Mouse (Mus musculus): Measurements from ENCODE around the gene Sema3a. TPM values are rescaled to one million over a fixed set of nuclear protein-coding genes. Genes with fewer than 3 reads are reported as not detected.
A peak's percentile ranks its signal among the peaks of the same experiment; 100 is the strongest.

Sema3a gene
- polyA plus RNA-seq, 1 experiment from 2014 or later = 33.6 TPM

DNA sequence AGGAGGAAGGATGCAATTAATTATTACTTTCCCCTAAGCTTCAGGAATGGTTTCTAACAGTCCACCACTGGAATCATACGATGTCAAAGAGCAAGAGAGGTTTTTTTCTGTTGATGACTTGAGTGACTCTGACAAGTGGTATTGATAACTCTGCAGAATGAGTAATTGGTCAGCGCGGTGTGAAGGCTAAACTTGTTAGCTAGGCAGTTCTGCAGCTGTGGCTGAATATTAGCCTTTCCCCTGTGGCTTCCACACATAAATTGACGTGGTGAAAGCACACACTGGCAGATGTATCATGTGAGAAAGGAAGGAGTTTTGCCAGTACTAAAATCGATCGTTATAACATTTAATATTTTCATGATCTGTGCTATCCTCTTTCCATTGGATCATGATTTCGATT lies 497.4 kb downstream of the Sema3a start:
- Histone ChIP-seq H3K27me3 (ENCODE audit: insufficient read depth, poor library complexity, severe bottlenecking) (no peaks in the 10 kb centered on the region), H3K27ac (no peak overlapping the region), H3K4me3 (no peak overlapping the region), H3K9me3 (no peaks in the 10 kb centered on the region), H3K36me3 (no peaks in the 10 kb centered on the region), H3K4me1 (no peaks in the 10 kb centered on the region)
- 62% methylated on average over 7 of the region's 7 CpGs for WGBS
- DNase-seq (ENCODE audit: low spot score) = no peak

DNA sequence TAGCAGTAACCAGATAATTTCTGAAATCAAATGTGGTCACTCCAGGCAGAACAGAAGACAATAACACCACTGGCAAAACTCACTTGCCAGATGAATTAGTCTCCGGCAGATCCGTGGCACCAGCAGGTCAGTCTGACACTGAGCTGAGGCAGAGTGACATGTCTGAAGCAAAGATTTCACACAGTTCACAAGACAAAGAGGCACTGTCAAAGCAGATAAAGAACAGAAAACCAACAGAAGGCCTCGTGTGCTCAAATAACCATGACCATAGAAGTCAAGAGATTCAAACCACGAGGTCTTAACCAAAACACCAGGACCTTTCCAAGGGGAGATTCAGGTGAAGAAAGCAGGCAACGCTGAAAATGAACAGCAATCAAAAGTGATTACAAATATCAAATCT lies 499.5 kb downstream of the Sema3a start:
- H3K9me3 ChIP-seq = no peaks in the 10 kb centered on the region
- H3K4me1 ChIP-seq = peaks cover 3% of the 10 kb centered on the region; the same call in 1 of the 2 replicates
- H3K27ac ChIP-seq = no peak overlapping the region
- H3K36me3 ChIP-seq = no peaks in the 10 kb centered on the region
- 25% methylated on average over 5 of the region's 5 CpGs for WGBS
- no peak for DNase-seq (ENCODE audit: low spot score)
- no peaks in the 10 kb centered on the region for H3K27me3 ChIP-seq (ENCODE audit: insufficient read depth, poor library complexity, severe bottlenecking)
- H3K4me3 ChIP-seq = no peak overlapping the region

DNA sequence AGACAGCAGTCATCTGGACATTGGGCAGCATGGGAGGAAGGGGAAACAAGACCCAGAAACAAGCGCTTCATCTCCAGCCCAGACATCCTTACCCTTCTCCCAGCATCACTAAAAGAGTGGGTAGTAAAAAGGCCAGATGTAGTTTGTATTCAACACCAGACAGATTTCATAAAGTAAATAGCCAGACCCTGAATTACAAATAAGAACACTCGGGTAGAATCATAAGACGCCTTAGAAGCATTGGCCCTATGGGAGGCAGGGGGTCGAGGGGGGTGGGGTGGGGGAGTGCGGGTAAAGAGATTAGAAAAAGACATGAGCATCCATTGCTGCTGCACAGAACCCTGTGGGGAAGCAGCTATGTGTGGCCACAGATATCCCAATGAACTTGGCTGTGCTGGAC lies 500.9 kb downstream of the Sema3a start:
- peaks cover 3% of the 10 kb centered on the region; the same call in 1 of the 2 replicates for H3K4me1 ChIP-seq
- H3K27ac ChIP-seq = no peak overlapping the region
- WGBS = 82% methylated on average over 5 of the region's 5 CpGs
- no peak for DNase-seq (ENCODE audit: low spot score)
- no peak overlapping the region for H3K4me3 ChIP-seq
- no peaks in the 10 kb centered on the region for H3K36me3 ChIP-seq
- no peaks in the 10 kb centered on the region for H3K27me3 ChIP-seq (ENCODE audit: insufficient read depth, poor library complexity, severe bottlenecking)
- no peaks in the 10 kb centered on the region for H3K9me3 ChIP-seq

DNA sequence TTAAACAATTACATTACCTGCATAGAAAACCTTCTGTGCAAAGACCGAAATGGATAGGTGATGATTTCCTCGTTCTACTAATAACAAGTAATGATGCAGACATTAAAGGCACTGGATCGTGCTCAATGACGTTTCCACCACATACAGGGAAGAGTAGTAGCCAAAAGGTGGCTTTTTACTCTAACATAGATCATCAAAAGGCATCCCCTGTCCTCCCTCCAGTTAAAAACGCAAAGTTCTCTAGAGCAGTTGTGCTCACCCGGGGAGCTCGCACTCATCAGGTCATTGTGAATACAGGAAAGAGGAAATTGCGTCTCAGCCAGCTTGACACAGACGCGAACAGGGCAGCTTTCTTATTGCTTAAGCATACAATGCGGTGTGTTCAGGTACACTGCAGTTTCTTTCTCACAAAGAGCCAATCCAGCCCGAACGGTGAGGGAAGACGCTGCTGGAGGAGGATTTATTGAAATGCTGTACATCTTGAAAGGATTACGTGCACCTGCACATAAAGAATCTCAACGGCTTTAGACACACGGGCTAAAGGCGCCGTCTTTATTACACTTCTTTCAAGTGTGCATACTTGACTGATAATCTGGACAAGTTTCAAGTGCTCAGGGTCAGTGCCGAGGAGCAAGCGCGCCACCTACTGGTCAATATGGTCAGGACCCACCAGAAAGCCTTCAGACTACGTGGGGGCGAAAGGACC lies 503.5 kb downstream of the Sema3a start:
- Histone ChIP-seq H3K27me3 (ENCODE audit: insufficient read depth, poor library complexity, severe bottlenecking) (no peaks in the 10 kb centered on the region), H3K4me3 (peak overlapping the region; percentile 53), H3K9me3 (no peaks in the 10 kb centered on the region), H3K4me1 (peaks cover 3% of the 10 kb centered on the region; the same call in 1 of the 2 replicates), H3K27ac (peak overlapping the region; percentile 62; the same call in 1 of the 2 replicates), H3K36me3 (no peaks in the 10 kb centered on the region)
- peak; percentile 89 for DNase-seq (ENCODE audit: low spot score)
- WGBS = 19% methylated on average over 24 of the region's 24 CpGs

DNA sequence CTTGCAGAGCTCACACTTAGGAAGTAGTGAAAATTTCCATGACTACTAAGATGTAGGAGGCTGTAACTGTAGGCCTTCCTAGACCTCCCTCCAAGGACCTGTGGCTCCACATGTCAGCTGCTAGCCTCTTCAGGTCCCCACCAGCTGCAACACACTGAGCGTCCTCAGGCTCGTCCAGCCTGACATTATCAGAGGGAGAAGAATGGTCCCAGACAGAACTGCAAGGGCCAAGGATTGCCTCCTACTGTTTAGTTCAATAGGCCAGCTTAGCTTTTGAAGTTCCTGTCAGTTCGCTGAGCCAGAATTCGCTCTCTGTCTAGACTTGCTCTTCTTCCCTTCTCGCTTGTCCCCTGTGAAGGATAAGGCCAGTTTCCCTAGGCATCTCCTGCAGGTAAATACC lies 504.7 kb downstream of the Sema3a start:
- Histone ChIP-seq H3K27me3 (ENCODE audit: insufficient read depth, poor library complexity, severe bottlenecking) (no peaks in the 10 kb centered on the region), H3K4me1 (peaks cover 3% of the 10 kb centered on the region; the same call in 1 of the 2 replicates), H3K9me3 (no peaks in the 10 kb centered on the region), H3K4me3 (no peak overlapping the region), H3K36me3 (no peaks in the 10 kb centered on the region), H3K27ac (no peak overlapping the region)
- WGBS = 30% methylated on average over 5 of the region's 5 CpGs
- DNase-seq (ENCODE audit: low spot score) = no peak

DNA sequence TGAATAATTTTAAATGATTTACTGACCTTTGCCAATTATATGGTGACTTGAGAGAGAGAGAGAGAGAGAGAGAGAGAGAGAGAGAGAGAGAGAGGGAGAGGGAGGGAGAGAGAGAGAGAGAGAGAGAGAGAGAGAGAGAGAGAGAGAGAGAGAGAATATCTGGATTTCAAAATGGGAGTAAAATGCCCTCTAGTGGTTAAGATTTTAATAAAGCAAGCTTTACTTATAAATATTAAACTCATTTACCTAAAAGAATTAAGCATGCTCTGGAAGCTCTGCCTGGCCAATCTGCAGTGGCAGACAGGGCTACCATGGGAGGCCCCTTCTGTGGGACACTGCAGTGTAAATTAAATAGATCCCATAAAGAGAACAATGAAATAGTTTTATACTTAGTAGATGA lies 505.5 kb downstream of the Sema3a start:
- Histone ChIP-seq H3K27ac (no peak overlapping the region), H3K36me3 (no peaks in the 10 kb centered on the region), H3K4me3 (no peak overlapping the region), H3K9me3 (no peaks in the 10 kb centered on the region), H3K4me1 (peaks cover 3% of the 10 kb centered on the region; the same call in 1 of the 2 replicates), H3K27me3 (ENCODE audit: insufficient read depth, poor library complexity, severe bottlenecking) (no peaks in the 10 kb centered on the region)
- DNase-seq (ENCODE audit: low spot score) = no peak

DNA sequence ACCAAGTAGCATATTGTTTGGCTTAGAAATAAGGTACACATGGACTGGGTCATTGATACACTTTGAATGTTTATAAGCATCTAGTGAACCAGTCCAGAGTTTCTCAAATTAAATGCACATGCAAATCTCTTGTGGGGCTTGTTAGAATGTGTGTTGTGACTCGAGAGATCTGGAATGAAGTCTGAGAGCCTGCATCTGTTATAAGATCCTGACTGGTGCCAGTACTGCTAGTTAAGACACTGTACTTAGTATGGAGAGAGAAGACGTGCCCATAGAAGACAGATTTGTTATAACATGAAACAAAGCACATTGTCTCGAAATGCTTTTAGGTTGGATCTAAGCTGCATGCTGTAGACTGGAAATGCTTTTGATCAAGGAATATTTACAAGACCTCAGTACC lies 511.0 kb downstream of the Sema3a start:
- H3K27ac ChIP-seq = no peak overlapping the region
- 79% methylated on average over 3 of the region's 3 CpGs for WGBS
- H3K4me3 ChIP-seq = no peak overlapping the region
- no peaks in the 10 kb centered on the region for H3K4me1 ChIP-seq
- no peaks in the 10 kb centered on the region for H3K27me3 ChIP-seq (ENCODE audit: insufficient read depth, poor library complexity, severe bottlenecking)
- no peaks in the 10 kb centered on the region for H3K9me3 ChIP-seq
- no peaks in the 10 kb centered on the region for H3K36me3 ChIP-seq
- DNase-seq (ENCODE audit: low spot score) = no peak

Measured in heart, embryonic 10.5 days (tissue).